Mouse (Mus musculus) embryonic fibroblast, embryonic 13.5 days (primary cell): ENCODE measurements around the gene Zfhx3.

Source experiments
- CTCF ChIP-seq: IDR thresholded peaks from 2 replicates; pipeline ENCODE4 v1.5.1; 2011; ENCODE audit warnings: mild to moderate bottlenecking, control low read depth, low read length, moderate library complexity, borderline replicate concordance; ENCODE audit not compliant: insufficient read depth
- POLR2A ChIP-seq: IDR thresholded peaks from 2 replicates; pipeline ENCODE4 v1.6.1; 2011; ENCODE audit warnings: low read depth, mild to moderate bottlenecking, control low read depth, low read length, moderate library complexity

- TF ChIP-seq CTCF: no peak
- no peak for TF ChIP-seq POLR2A
Observed at GRCm38 (mm10) chr8:108713346-108714142, 771.1 kb downstream of the Zfhx3 start.
